Mouse (Mus musculus) embryonic facial prominence, embryonic 11.5 days (tissue): ENCODE data around the gene Rbm20. TPM values are rescaled to one million over a fixed set of nuclear protein-coding genes. Genes with fewer than 3 reads are reported as not detected.
A peak's percentile ranks its signal among the peaks of the same experiment; 100 is the strongest.

Experiments
- ATAC-seq: fragments of 200-750 bp; cut with Nextera tagmentation; replicated peaks from 2 replicates; pipeline ENCODE4 v1.8.0; 2017; ENCODE audit warnings: low read depth; ENCODE audit not compliant: insufficient number of reproducible peaks, low FRiP score, low TSS enrichment
- DNase-seq: peaks from one replicate; pipeline ENCODE4 v3.0.0-alpha.2; 2015; ENCODE audit warnings: low spot score
- H3K27ac ChIP-seq: fragments of 300-500 bp; sonication (generic); replicated peaks from 2 replicates; pipeline ENCODE4 v1.5.1; 2014; ENCODE audit warnings: mild to moderate bottlenecking, low read depth, low read length, control low read depth
- H3K27me3 ChIP-seq: fragments of 300-500 bp; sonication (generic); 2 replicates; pipeline ENCODE4 v1.6.1; 2014; ENCODE audit warnings: mild to moderate bottlenecking, low read length, moderate library complexity, mixed read lengths; ENCODE audit not compliant: control insufficient read depth, insufficient read depth
- H3K36me3 ChIP-seq: fragments of 300-500 bp; sonication (generic); replicated peaks from 2 replicates; pipeline ENCODE4 v1.6.1; 2014; ENCODE audit warnings: low read depth, mild to moderate bottlenecking, low read length, moderate library complexity, mixed read lengths; ENCODE audit not compliant: control insufficient read depth, insufficient read depth
- H3K4me1 ChIP-seq: fragments of 300-500 bp; sonication (generic); 2 replicates; pipeline ENCODE4 v1.6.1; 2014; ENCODE audit warnings: low read length, mixed read lengths; ENCODE audit not compliant: control insufficient read depth, insufficient read depth
- H3K4me2 ChIP-seq: fragments of 300-500 bp; sonication (generic); 2 replicates; pipeline ENCODE4 v1.6.1; 2014; ENCODE audit warnings: low read depth, mild to moderate bottlenecking, control low read depth, low read length, moderate library complexity
- H3K4me3 ChIP-seq: fragments of 300-500 bp; sonication (generic); 2 replicates; pipeline ENCODE4 v1.5.1; 2014; ENCODE audit warnings: low read depth, low read length, control low read depth
- H3K9ac ChIP-seq: fragments of 300-500 bp; sonication (generic); replicated peaks from 2 replicates; pipeline ENCODE4 v1.6.1; 2014; ENCODE audit warnings: mild to moderate bottlenecking, control low read depth, low read length
- H3K9me3 ChIP-seq: fragments of 300-500 bp; sonication (generic); replicated peaks from 2 replicates; pipeline ENCODE4 v1.6.1; 2016; ENCODE audit warnings: mild to moderate bottlenecking, low read length, inconsistent platforms, mixed read lengths; ENCODE audit not compliant: control insufficient read depth
- WGBS: fragments of 180-500 bp; shearing (Covaris S2); extraction: QIAGEN DNeasy Blood & Tissue Kit; methylation state at CpG from one replicate; pipeline ENCODE4 v1.1.7; 2014; 5-methylcytosine and 5-hydroxymethylcytosine counted together
- polyA plus RNA-seq: library from polyadenylated mRNA; unstranded; fragments of >200 nt; fragmentation: Nextera tagmentation; extraction: Ambion mirVana; gene quantifications from 2 replicates; pipeline ENCODE4 v1.2.1, GENCODE M21; 2014

Rbm20 gene
- polyA plus RNA-seq, 1 experiment from 2014 or later, result 1.1 TPM

- Histone ChIP-seq H3K4me2 (no peak overlapping the region), H3K4me3 (no peak overlapping the region), H3K9me3 (no peaks in the 10 kb centered on the region), H3K9ac (no peak overlapping the region), H3K36me3 (no peaks in the 10 kb centered on the region), H3K27me3 (no peaks in the 10 kb centered on the region), H3K4me1 (no peaks in the 10 kb centered on the region), H3K27ac (no peak overlapping the region)
- DNase-seq (peak; percentile 27), ATAC-seq (no peak)
- 66% methylated on average over 9 of the region's 9 CpGs for WGBS
Measured at GRCm38 (mm10) chr19:53892838-53893359, 215.8 kb downstream of the Rbm20 start.

- no peaks in the 10 kb centered on the region for H3K4me1 ChIP-seq
- WGBS, result 73% methylated on average over 3 of the region's 3 CpGs
- no peaks in the 10 kb centered on the region for H3K9me3 ChIP-seq
- H3K36me3 ChIP-seq, result no peaks in the 10 kb centered on the region
- H3K27ac ChIP-seq, result no peak overlapping the region
- H3K4me3 ChIP-seq, result no peak overlapping the region
- H3K9ac ChIP-seq, result no peak overlapping the region
- no peak overlapping the region for H3K4me2 ChIP-seq
- H3K27me3 ChIP-seq, result no peaks in the 10 kb centered on the region
- DNase-seq (no peak), ATAC-seq (no peak)
Measured at GRCm38 (mm10) chr19:53893711-53894171, 216.6 kb downstream of the Rbm20 start.

- Histone ChIP-seq H3K4me3 (no peak overlapping the region), H3K9ac (no peak overlapping the region), H3K9me3 (no peaks in the 10 kb centered on the region), H3K27me3 (no peaks in the 10 kb centered on the region), H3K27ac (no peak overlapping the region), H3K36me3 (no peaks in the 10 kb centered on the region), H3K4me2 (no peak overlapping the region), H3K4me1 (no peaks in the 10 kb centered on the region)
- 70% methylated on average over 12 of the region's 12 CpGs for WGBS
- ATAC-seq (no peak), DNase-seq (no peak)
Measured at GRCm38 (mm10) chr19:53894538-53895121, 217.5 kb downstream of the Rbm20 start.

GRCm38 (mm10) chr19:53898046-53898445 lies 220.9 kb downstream of the Rbm20 start:
- H3K4me2 ChIP-seq, result no peak overlapping the region
- no peaks in the 10 kb centered on the region for H3K4me1 ChIP-seq
- ATAC-seq (no peak), DNase-seq (no peak)
- 78% methylated on average over 5 of the region's 5 CpGs for whole genome bisulfite sequencing
- no peak overlapping the region for H3K4me3 ChIP-seq
- no peak overlapping the region for H3K9ac ChIP-seq
- no peaks in the 10 kb centered on the region for H3K9me3 ChIP-seq
- no peaks in the 10 kb centered on the region for H3K36me3 ChIP-seq
- H3K27me3 ChIP-seq, result no peaks in the 10 kb centered on the region
- H3K27ac ChIP-seq, result no peak overlapping the region

GRCm38 (mm10) chr19:53898498-53898897 lies 221.4 kb downstream of the Rbm20 start:
- Histone ChIP-seq H3K9me3 (no peaks in the 10 kb centered on the region), H3K9ac (no peak overlapping the region), H3K4me3 (no peak overlapping the region), H3K27ac (no peak overlapping the region), H3K27me3 (no peaks in the 10 kb centered on the region), H3K4me2 (no peak overlapping the region), H3K36me3 (no peaks in the 10 kb centered on the region), H3K4me1 (no peaks in the 10 kb centered on the region)
- 86% methylated on average over 4 of the region's 4 CpGs for WGBS
- no peak for DNase-seq
- no peak for ATAC-seq

- ATAC-seq (no peak), DNase-seq (no peak)
- Histone ChIP-seq H3K36me3 (no peaks in the 10 kb centered on the region), H3K4me1 (no peaks in the 10 kb centered on the region), H3K9me3 (no peaks in the 10 kb centered on the region), H3K4me3 (no peak overlapping the region), H3K4me2 (no peak overlapping the region), H3K27me3 (no peaks in the 10 kb centered on the region), H3K9ac (no peak overlapping the region), H3K27ac (no peak overlapping the region)
- 82% methylated on average over 25 of the region's 25 CpGs for WGBS
Measured at GRCm38 (mm10) chr19:53898970-53899900, 222.1 kb downstream of the Rbm20 start.

- Histone ChIP-seq H3K36me3 (no peaks in the 10 kb centered on the region), H3K27me3 (no peaks in the 10 kb centered on the region), H3K4me3 (no peak overlapping the region), H3K9me3 (no peaks in the 10 kb centered on the region), H3K4me1 (no peaks in the 10 kb centered on the region), H3K9ac (no peak overlapping the region), H3K4me2 (no peak overlapping the region), H3K27ac (no peak overlapping the region)
- ATAC-seq, result no peak
- no peak for DNase-seq
- WGBS, result 87% methylated on average over 14 of the region's 14 CpGs
Measured at GRCm38 (mm10) chr19:53899941-53900610, 223.0 kb downstream of the Rbm20 start.
